ENCODE assay signal across 8 mouse cellular contexts in the genomic region with DNA sequence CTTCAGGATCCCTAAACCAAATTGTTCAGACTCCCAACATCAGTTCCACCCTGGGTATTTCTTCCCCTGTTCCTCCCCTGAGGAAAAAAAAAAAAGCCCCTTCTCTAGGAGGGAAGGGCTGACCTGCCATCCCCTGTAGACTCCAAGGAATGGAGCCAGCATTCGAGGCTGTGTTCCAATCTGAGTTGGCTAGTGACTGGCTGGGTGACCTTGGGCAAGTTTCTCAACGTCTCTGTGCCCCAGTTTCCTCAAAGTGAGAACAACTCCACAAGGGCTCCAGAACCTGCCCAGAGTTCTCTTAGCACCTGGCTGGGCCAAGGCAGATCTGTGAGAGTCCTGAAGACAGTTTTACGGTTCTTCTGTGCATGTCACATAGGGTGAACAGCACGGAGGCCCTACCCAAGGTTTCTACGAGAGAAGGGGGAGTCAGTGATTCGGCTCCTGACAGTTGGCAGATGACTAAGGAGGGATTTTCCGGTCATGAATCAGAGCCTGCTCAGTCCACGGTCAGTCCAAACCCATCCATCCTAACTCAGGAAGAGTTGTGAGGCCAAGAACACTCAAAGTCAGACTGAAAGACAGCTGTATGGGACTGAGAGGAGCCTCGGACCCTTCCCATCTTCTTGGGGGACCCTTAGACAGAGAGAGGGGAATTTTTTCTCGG. TPM values are rescaled to one million over a fixed set of nuclear protein-coding genes. Genes with fewer than 3 reads are reported as not detected.
DNase-seq lines count a peak whose midpoint lies in the region; ATAC-seq and TF ChIP-seq lines count a peak whose summit lies in the region.

No protein-coding gene starts in this region.

- peak overlapping the region; percentile 92 for H3K4me2 ChIP-seq in intestine, embryonic 16.5 days (ENCODE audit: low read depth, low read length)
- peak overlapping the region; percentile 84 for H3K4me2 ChIP-seq in neural tube, embryonic 15.5 days

- H3K4me3 ChIP-seq in C2C12 (ENCODE audit: insufficient read depth, poor library complexity, severe bottlenecking) = peak overlapping the region; percentile 59
- peak overlapping the region; percentile 93 for H3K4me3 ChIP-seq in embryonic fibroblast, embryonic 13.5 days (ENCODE audit: insufficient read depth, low read length)
- H3K4me3 ChIP-seq in intestine, embryonic 16.5 days (ENCODE audit: low read length) = peak overlapping the region; percentile 93
- H3K4me3 ChIP-seq in neural tube, embryonic 15.5 days (replicated peaks) = peak overlapping the region; percentile 65

- peak overlapping the region; percentile 91 for H3ac ChIP-seq in C2C12 (ENCODE audit: control insufficient read depth, insufficient read length, low read depth)

- H3K4me1 ChIP-seq in embryonic fibroblast, embryonic 13.5 days (ENCODE audit: control insufficient read depth, insufficient read depth, low read length) = no peaks in the 10 kb centered on the region
- peaks cover 13% of the 10 kb centered on the region for H3K4me1 ChIP-seq in intestine, embryonic 16.5 days (ENCODE audit: control insufficient read depth, insufficient read depth, low read length)
- H3K4me1 ChIP-seq in neural tube, embryonic 15.5 days = peaks cover 33% of the 10 kb centered on the region

- no peak for ATAC-seq in intestine, embryonic 16.5 days
- no peak for ATAC-seq in neural tube, embryonic 15.5 days (ENCODE audit: low FRiP score)

- peaks cover 3% of the 10 kb centered on the region for H3K36me3 ChIP-seq in C2C12 (ENCODE audit: control insufficient read depth, insufficient read depth)
- no peaks in the 10 kb centered on the region for H3K36me3 ChIP-seq in intestine, embryonic 16.5 days (ENCODE audit: control insufficient read depth, insufficient read depth, low read length)
- peaks cover 19% of the 10 kb centered on the region for H3K36me3 ChIP-seq in neural tube, embryonic 15.5 days

- H3K79me2 ChIP-seq in C2C12 (ENCODE audit: control insufficient read depth, insufficient read depth) = peaks cover 21% of the 10 kb centered on the region

- peak overlapping the region; percentile 23 for H3K27ac ChIP-seq in embryonic fibroblast, embryonic 13.5 days (ENCODE audit: insufficient read depth, low read length)
- H3K27ac ChIP-seq in intestine, embryonic 16.5 days (ENCODE audit: low read length) = peak overlapping the region; percentile 37; the same call in 1 of the 2 replicates
- H3K27ac ChIP-seq in neural tube, embryonic 15.5 days (replicated peaks) = peak overlapping the region; percentile 72; the same call in 1 of the 2 replicates

- H3K79me3 ChIP-seq in C2C12 (ENCODE audit: low read depth) = no peaks in the 10 kb centered on the region

- 20% methylated on average over 10 of the region's 10 CpGs for WGBS in intestine, embryonic 16.5 days
- 25% methylated on average over 10 of the region's 10 CpGs for WGBS in neural tube, embryonic 15.5 days

- DNase-seq in embryo, embryonic 11 days = peak; percentile 6
- DNase-seq in embryo, embryonic 10.5 days (ENCODE audit: low spot score) = no peak
- DNase-seq in left cerebral cortex, adult 8-10 months (ENCODE audit: low spot score in 2 of 2) = no peak
- no peak for DNase-seq in layer of hippocampus, adult 9-11 months

- H3K27me3 ChIP-seq in C2C12 (ENCODE audit: control insufficient read depth, insufficient read depth, insufficient read length) = no peaks in the 10 kb centered on the region
- H3K27me3 ChIP-seq in intestine, embryonic 16.5 days (replicated peaks; ENCODE audit: control insufficient read depth, insufficient read depth, low read length) = no peaks in the 10 kb centered on the region
- H3K27me3 ChIP-seq in neural tube, embryonic 15.5 days (replicated peaks) = no peaks in the 10 kb centered on the region

- H3K9ac ChIP-seq in intestine, embryonic 16.5 days (ENCODE audit: low read depth, low read length) = peak overlapping the region; percentile 97
- H3K9ac ChIP-seq in neural tube, embryonic 15.5 days (replicated peaks) = peak overlapping the region; percentile 84

- TF ChIP-seq POLR2A in embryonic fibroblast, embryonic 13.5 days (IDR thresholded peaks at IDR 0.05; ENCODE audit: low read depth, low read length) = peak; percentile 58

- H3K9me3 ChIP-seq in intestine, embryonic 16.5 days (ENCODE audit: control insufficient read depth, low read length) = no peaks in the 10 kb centered on the region
- H3K9me3 ChIP-seq in neural tube, embryonic 15.5 days (replicated peaks) = no peaks in the 10 kb centered on the region

- no peak for TF ChIP-seq CTCF in C2C12 (IDR thresholded peaks at IDR 0.05; ENCODE audit: control insufficient read depth, insufficient read depth, insufficient read length)
- TF ChIP-seq CTCF in embryonic fibroblast, embryonic 13.5 days (IDR thresholded peaks at IDR 0.05; ENCODE audit: borderline replicate concordance, insufficient read depth, low read length) = no peak

TF ChIP-seq in C2C12, 6 proteins besides CTCF, POLR2A, EP300 and RAD21:
- TF ChIP-seq CEBPB (IDR thresholded peaks at IDR 0.05; ENCODE audit: low read depth) (no peak), MAX (IDR thresholded peaks at IDR 0.05) (no peak), MYOG (IDR thresholded peaks at IDR 0.05; ENCODE audit: control insufficient read depth, extremely low read depth, insufficient read length) (no peak), USF1 (IDR thresholded peaks at IDR 0.05; ENCODE audit: low read depth) (no peak), FOSL1 (IDR thresholded peaks at IDR 0.05; ENCODE audit: insufficient read depth, low read length, poor library complexity, severe bottlenecking) (no peak), MYOD1 (IDR thresholded peaks at IDR 0.05; ENCODE audit: control insufficient read depth, insufficient read length, low read depth) (no peak)

RNA-seq across cellular contexts. Expression of a gene that starts 1.0 kb away (rescaled TPM):
- 10.1 TPM for polyA plus RNA-seq in C2C12 (2012; fragmentation: generic; extraction: Trizol)
- polyA plus RNA-seq in embryonic fibroblast, embryonic 13.5 days (2011; ENCODE audit: insufficient read length, low read depth, missing spikeins) = 7.3 and 10.9 TPM in 2 replicates
- polyA plus RNA-seq in intestine, embryonic 16.5 days (2015; fragmentation: Nextera tagmentation; extraction: Ambion mirVana) = 7.1 and 7.7 TPM in 2 replicates
- polyA plus RNA-seq in neural tube, embryonic 15.5 days (2015; fragmentation: Nextera tagmentation; extraction: Ambion mirVana) = 14.8 and 16.0 TPM in 2 replicates
- 10 to 100 TPM; 12.9 to 13.8 (median 13.3) TPM for total RNA-seq in left cerebral cortex, adult 8-10 months (2022)

RNA-seq across cellular contexts. Expression of a gene that starts 13.6 kb away (rescaled TPM):
- polyA plus RNA-seq in C2C12 (2012; fragmentation: generic; extraction: Trizol) = 281 TPM
- polyA plus RNA-seq in embryonic fibroblast, embryonic 13.5 days (2011; ENCODE audit: insufficient read length, low read depth, missing spikeins) = 98.2 and 104 TPM in 2 replicates
- 292 and 296 TPM in 2 replicates for polyA plus RNA-seq in intestine, embryonic 16.5 days (2015; fragmentation: Nextera tagmentation; extraction: Ambion mirVana)
- polyA plus RNA-seq in neural tube, embryonic 15.5 days (2015; fragmentation: Nextera tagmentation; extraction: Ambion mirVana) = 263 and 280 TPM in 2 replicates
- 100 to 1,000 TPM in 2 of 4 experiments, 10 to 100 TPM in 2; 97.1 to 133 (median 108) TPM for total RNA-seq in left cerebral cortex, adult 8-10 months (2022)

RNA-seq across cellular contexts. Expression of a gene that starts 21.2 kb away (rescaled TPM):
- 23.2 TPM for polyA plus RNA-seq in C2C12 (2012; fragmentation: generic; extraction: Trizol)
- 16.7 and 25.1 TPM in 2 replicates for polyA plus RNA-seq in embryonic fibroblast, embryonic 13.5 days (2011; ENCODE audit: insufficient read length, low read depth, missing spikeins)
- 76.0 and 77.1 TPM in 2 replicates for polyA plus RNA-seq in intestine, embryonic 16.5 days (2015; fragmentation: Nextera tagmentation; extraction: Ambion mirVana)
- polyA plus RNA-seq in neural tube, embryonic 15.5 days (2015; fragmentation: Nextera tagmentation; extraction: Ambion mirVana) = 51.5 and 58.8 TPM in 2 replicates
- total RNA-seq in left cerebral cortex, adult 8-10 months (2022) = 10 to 100 TPM; 14.3 to 18.7 (median 16.2) TPM

RNA-seq across cellular contexts. Expression of a gene that starts 34.3 kb away (rescaled TPM):
- polyA plus RNA-seq in C2C12 (2012; fragmentation: generic; extraction: Trizol) = 16.1 TPM
- 12.0 and 12.1 TPM in 2 replicates for polyA plus RNA-seq in embryonic fibroblast, embryonic 13.5 days (2011; ENCODE audit: insufficient read length, low read depth, missing spikeins)
- polyA plus RNA-seq in intestine, embryonic 16.5 days (2015; fragmentation: Nextera tagmentation; extraction: Ambion mirVana) = 13.5 and 16.3 TPM in 2 replicates
- 22.1 and 23.0 TPM in 2 replicates for polyA plus RNA-seq in neural tube, embryonic 15.5 days (2015; fragmentation: Nextera tagmentation; extraction: Ambion mirVana)
- total RNA-seq in left cerebral cortex, adult 8-10 months (2022) = 10 to 100 TPM; 24.6 to 29.7 (median 27.8) TPM

RNA-seq across cellular contexts. Expression of a gene that starts 50.9 kb away (rescaled TPM):
- 1.1 TPM for polyA plus RNA-seq in C2C12 (2012; fragmentation: generic; extraction: Trizol)
- not detected in 2 replicates for polyA plus RNA-seq in embryonic fibroblast, embryonic 13.5 days (2011; ENCODE audit: insufficient read length, low read depth, missing spikeins)
- polyA plus RNA-seq in intestine, embryonic 16.5 days (2015; fragmentation: Nextera tagmentation; extraction: Ambion mirVana) = 0.89 and 1.3 TPM in 2 replicates
- 7.4 and 11.9 TPM in 2 replicates for polyA plus RNA-seq in neural tube, embryonic 15.5 days (2015; fragmentation: Nextera tagmentation; extraction: Ambion mirVana)
- total RNA-seq in left cerebral cortex, adult 8-10 months (2022) = 1 to 10 TPM; 2.8 to 3.8 (median 3.2) TPM
